Mouse (Mus musculus): Measurements from ENCODE around the gene Arhgap15. TPM values are rescaled to one million over a fixed set of nuclear protein-coding genes. Genes with fewer than 3 reads are reported as not detected.

The Arhgap15 gene
- polyA plus RNA-seq, 1 experiment: 0.71 TPM

GRCm38 (mm10) chr2:43739190-43739818 lies 9.3 kb upstream of the Arhgap15 start:
- TF ChIP-seq POLR2A (IDR thresholded peaks at IDR 0.05; ENCODE audit: borderline replicate concordance, extremely low read depth, insufficient read depth, insufficient read length, poor library complexity, severe bottlenecking) (no peak), CTCF (IDR thresholded peaks at IDR 0.05; ENCODE audit: borderline replicate concordance, extremely low read depth, insufficient read depth, insufficient read length) (no peak)
- no peak for DNase-seq (ENCODE audit: low read depth)

DNA sequence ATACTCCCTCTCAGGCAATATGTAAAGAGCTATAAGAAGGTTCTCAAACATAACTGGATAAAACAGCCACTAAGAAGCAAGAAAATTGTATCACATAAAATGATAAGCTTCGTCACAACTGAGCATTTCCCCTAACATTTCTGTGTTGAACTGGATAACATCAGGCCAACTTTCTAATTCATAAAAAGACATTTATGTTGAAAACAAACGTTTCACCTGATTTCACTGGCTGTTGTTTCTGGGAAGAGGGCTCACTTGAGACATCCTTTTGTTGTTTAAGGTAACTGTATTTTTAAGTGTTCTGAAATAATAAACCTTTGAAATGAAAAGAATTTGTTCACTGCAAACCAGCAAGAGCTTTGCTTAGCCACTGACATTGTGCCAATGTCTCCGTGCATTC lies 697 bp downstream of the Arhgap15 start:
- no peak for TF ChIP-seq CTCF (IDR thresholded peaks at IDR 0.05; ENCODE audit: borderline replicate concordance, extremely low read depth, insufficient read depth, insufficient read length)
- TF ChIP-seq POLR2A (IDR thresholded peaks at IDR 0.05; ENCODE audit: borderline replicate concordance, extremely low read depth, insufficient read depth, insufficient read length, poor library complexity, severe bottlenecking): no peak
- no peak for DNase-seq (ENCODE audit: low read depth)

DNA sequence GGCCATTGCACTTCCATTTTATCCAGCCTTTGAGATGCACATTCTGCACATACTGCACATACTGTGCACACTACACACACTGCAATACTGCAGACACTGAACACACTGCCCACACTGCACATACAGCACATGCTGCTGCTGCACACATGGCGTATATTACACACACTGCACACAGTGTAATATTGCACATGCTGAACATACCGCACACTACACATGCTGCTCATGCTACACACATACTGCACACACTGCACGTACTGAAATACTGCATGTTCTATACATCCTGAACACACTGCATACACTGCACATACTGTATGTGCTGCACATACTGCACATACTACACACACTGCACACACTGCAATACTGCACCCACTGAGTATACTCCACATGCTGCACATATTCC lies 7.3 kb downstream of the Arhgap15 start:
- no peak for DNase-seq (ENCODE audit: low read depth)

DNA sequence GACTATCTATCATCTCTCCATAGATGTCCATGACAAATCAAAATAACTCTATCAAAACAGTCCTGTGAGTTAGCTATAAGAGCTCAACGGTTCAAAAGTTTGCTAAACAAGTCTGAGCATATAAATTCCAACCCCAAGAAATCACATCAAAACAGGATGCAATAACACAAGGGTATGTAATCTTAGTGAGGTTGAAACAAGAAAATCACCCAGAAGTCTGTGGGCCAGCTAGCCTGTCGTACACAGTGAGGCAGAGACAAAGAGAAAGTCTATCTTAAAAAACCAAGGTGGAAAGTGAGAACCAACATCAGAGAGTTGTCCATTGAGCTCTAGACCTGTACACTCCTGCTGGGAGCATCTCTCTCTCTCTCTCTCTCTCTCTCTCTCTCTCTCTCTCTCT lies 8.0 kb downstream of the Arhgap15 start:
- DNase-seq (ENCODE audit: low read depth): no peak
- TF ChIP-seq POLR2A (IDR thresholded peaks at IDR 0.05; ENCODE audit: borderline replicate concordance, extremely low read depth, insufficient read depth, insufficient read length, poor library complexity, severe bottlenecking) (no peak), CTCF (IDR thresholded peaks at IDR 0.05; ENCODE audit: borderline replicate concordance, extremely low read depth, insufficient read depth, insufficient read length) (no peak)

More for the DNA sequence above, 7.3 kb downstream of the Arhgap15 start:
- TF ChIP-seq CTCF (IDR thresholded peaks at IDR 0.05; ENCODE audit: borderline replicate concordance, extremely low read depth, insufficient read depth, insufficient read length): no peak

DNA sequence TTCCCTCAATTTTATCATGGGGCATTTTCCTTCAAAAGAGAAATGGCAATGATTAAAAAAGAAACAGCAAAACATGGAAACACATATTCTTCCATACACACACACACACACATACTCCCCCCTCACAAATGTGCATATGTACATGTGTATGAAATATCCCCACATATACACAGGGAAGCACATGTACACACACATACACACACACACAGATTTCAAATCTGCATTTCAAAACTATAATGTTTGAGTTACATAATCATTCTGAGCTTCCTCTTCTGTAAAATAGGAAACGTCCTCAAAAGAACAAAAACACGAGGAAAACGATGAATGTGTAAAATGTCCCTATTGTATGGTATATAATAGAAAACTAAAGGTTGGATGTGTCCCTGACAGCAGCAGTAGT lies 13.1 kb downstream of the Arhgap15 start:
- TF ChIP-seq POLR2A (IDR thresholded peaks at IDR 0.05; ENCODE audit: borderline replicate concordance, extremely low read depth, insufficient read depth, insufficient read length, poor library complexity, severe bottlenecking): no peak
- no peak for TF ChIP-seq CTCF (IDR thresholded peaks at IDR 0.05; ENCODE audit: borderline replicate concordance, extremely low read depth, insufficient read depth, insufficient read length)
- DNase-seq (ENCODE audit: low read depth): no peak

DNA sequence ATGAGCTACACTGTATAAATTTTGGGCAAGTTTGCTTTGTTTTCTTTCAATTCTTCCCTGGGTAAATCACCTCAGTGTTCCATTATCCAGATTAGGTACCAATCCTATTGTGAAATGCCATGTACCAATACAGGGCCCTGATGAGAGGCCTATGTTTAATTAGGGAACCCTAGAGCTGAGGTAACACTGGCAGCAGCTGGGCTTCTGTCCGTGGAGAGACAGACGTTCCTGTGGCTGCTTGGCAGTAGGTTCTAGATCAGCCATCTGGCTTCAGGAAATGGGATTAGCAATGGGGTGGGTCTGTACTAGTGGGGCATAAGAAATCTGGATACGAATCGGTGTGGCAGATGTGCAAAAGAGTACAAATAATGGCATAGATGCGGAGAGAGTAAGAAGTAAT lies 14.7 kb downstream of the Arhgap15 start:
- DNase-seq (ENCODE audit: low read depth): peak; percentile 19

DNA sequence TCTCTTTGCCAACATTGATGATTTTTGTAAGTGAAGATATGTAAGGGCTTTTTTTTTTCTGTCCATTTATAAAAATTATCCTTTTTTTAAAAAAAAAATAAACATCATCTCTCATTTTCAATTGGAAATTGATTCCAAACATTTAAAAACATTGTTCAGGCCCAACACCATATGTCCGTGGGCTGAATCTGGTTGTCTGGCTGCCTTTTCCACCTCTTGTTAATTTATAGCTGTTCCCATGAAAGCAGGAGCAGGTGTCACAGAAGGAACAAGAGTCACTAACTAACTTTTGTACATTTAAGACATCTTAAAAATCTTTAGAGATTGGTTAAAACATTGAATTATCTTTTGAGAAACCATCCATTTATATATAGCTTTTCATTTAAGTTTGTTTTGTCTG lies 15.8 kb downstream of the Arhgap15 start:
- DNase-seq (ENCODE audit: low read depth): no peak
- TF ChIP-seq POLR2A (IDR thresholded peaks at IDR 0.05; ENCODE audit: borderline replicate concordance, extremely low read depth, insufficient read depth, insufficient read length, poor library complexity, severe bottlenecking) (no peak), CTCF (IDR thresholded peaks at IDR 0.05; ENCODE audit: borderline replicate concordance, extremely low read depth, insufficient read depth, insufficient read length) (no peak)

More for the DNA sequence above, 14.7 kb downstream of the Arhgap15 start:
- no peak for TF ChIP-seq POLR2A (IDR thresholded peaks at IDR 0.05; ENCODE audit: borderline replicate concordance, extremely low read depth, insufficient read depth, insufficient read length, poor library complexity, severe bottlenecking)
- no peak for TF ChIP-seq CTCF (IDR thresholded peaks at IDR 0.05; ENCODE audit: borderline replicate concordance, extremely low read depth, insufficient read depth, insufficient read length)

- no peak for TF ChIP-seq POLR2A (IDR thresholded peaks at IDR 0.05; ENCODE audit: borderline replicate concordance, extremely low read depth, insufficient read depth, insufficient read length, poor library complexity, severe bottlenecking)
- no peak for TF ChIP-seq CTCF (IDR thresholded peaks at IDR 0.05; ENCODE audit: borderline replicate concordance, extremely low read depth, insufficient read depth, insufficient read length)
- DNase-seq (ENCODE audit: low read depth): no peak
These were observed 17.6 kb downstream of the Arhgap15 start for GRCm38 (mm10) chr2:43766200-43766599.

GRCm38 (mm10) chr2:43769850-43770570 lies 21.4 kb downstream of the Arhgap15 start:
- no peak for TF ChIP-seq CTCF (IDR thresholded peaks at IDR 0.05; ENCODE audit: borderline replicate concordance, extremely low read depth, insufficient read depth, insufficient read length)
- no peak for TF ChIP-seq POLR2A (IDR thresholded peaks at IDR 0.05; ENCODE audit: borderline replicate concordance, extremely low read depth, insufficient read depth, insufficient read length, poor library complexity, severe bottlenecking)
- DNase-seq (ENCODE audit: low read depth): no peak

- TF ChIP-seq POLR2A (IDR thresholded peaks at IDR 0.05; ENCODE audit: borderline replicate concordance, extremely low read depth, insufficient read depth, insufficient read length, poor library complexity, severe bottlenecking): no peak
- TF ChIP-seq CTCF (IDR thresholded peaks at IDR 0.05; ENCODE audit: borderline replicate concordance, extremely low read depth, insufficient read depth, insufficient read length): no peak
- no peak for DNase-seq (ENCODE audit: low read depth)
These were observed 24.0 kb downstream of the Arhgap15 start for GRCm38 (mm10) chr2:43772640-43773039.

DNA sequence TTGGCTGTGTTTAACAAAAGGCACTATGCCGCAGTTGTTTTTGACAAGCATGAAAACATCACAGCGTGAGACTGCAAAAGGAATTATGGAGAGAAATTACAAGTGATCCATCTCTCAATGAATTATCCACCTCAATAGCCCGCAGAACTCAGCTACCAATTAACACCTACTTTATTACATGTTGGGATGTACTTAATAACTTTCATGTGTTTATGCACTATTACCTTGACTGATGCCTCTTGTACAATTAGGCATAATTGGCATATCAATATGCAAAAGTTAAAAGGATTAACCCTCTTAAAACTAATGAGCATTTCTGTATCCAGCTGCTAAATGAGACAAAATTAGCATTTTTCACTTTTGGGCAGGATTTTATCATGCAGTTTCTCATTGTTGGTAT lies 33.5 kb downstream of the Arhgap15 start:
- TF ChIP-seq POLR2A (IDR thresholded peaks at IDR 0.05; ENCODE audit: borderline replicate concordance, extremely low read depth, insufficient read depth, insufficient read length, poor library complexity, severe bottlenecking) (no peak), CTCF (IDR thresholded peaks at IDR 0.05; ENCODE audit: borderline replicate concordance, extremely low read depth, insufficient read depth, insufficient read length) (no peak)
- peak; percentile 55 for DNase-seq (ENCODE audit: low read depth)
